Mouse (Mus musculus) CD4-positive helper T cell, adult 2 months (primary cell): ENCODE measurements around the gene Sult2b1.
A peak's percentile ranks its signal among the peaks of the same experiment; 100 is the strongest.

Experiments
- DNase-seq: peaks from one replicate; pipeline ENCODE4 v3.0.0-alpha.2; 2012; ENCODE audit warnings: low read depth, missing footprints, low spot score

Sult2b1 gene

GRCm38 (mm10) chr7:45784524-45785372 is at the start of gene Sult2b1:
Gene Sult2b1, minus strand, starts transcription at chr7:45784669.
- peak; percentile 33 for DNase-seq

GRCm38 (mm10) chr7:45833924-45834323 is 49.5 kb upstream of the Sult2b1 start:
- DNase-seq, result no peak

- peak; percentile 44 for DNase-seq
Observed at GRCm38 (mm10) chr7:45833148-45833790, 48.8 kb upstream of the Sult2b1 start.

- no peak for DNase-seq
Observed at GRCm38 (mm10) chr7:45832428-45832827, 48.0 kb upstream of the Sult2b1 start.

- no peak for DNase-seq
Observed at GRCm38 (mm10) chr7:45831128-45831525, 46.7 kb upstream of the Sult2b1 start.

- DNase-seq, result peak; percentile 95
Observed at GRCm38 (mm10) chr7:45830427-45831127, 46.1 kb upstream of the Sult2b1 start, which contains the start of gene Grwd1. Gene Grwd1, minus strand, starts transcription at chr7:45830944.

- no peak for DNase-seq
Observed at GRCm38 (mm10) chr7:45826631-45827030, 42.2 kb upstream of the Sult2b1 start.

GRCm38 (mm10) chr7:45824598-45824997 is 40.1 kb upstream of the Sult2b1 start, which contains the start of gene Kcnj14:
Gene Kcnj14, minus strand, starts transcription at chr7:45824782.
- no peak for DNase-seq

GRCm38 (mm10) chr7:45820913-45821312 is 36.4 kb upstream of the Sult2b1 start:
- no peak for DNase-seq

- no peak for DNase-seq
Observed at GRCm38 (mm10) chr7:45819843-45820242, 35.4 kb upstream of the Sult2b1 start.

GRCm38 (mm10) chr7:45815984-45816351 is 31.5 kb upstream of the Sult2b1 start:
- no peak for DNase-seq

GRCm38 (mm10) chr7:45815323-45815983 is 31.0 kb upstream of the Sult2b1 start:
- no peak for DNase-seq

- DNase-seq, result no peak
Observed at GRCm38 (mm10) chr7:45814841-45815240, 30.4 kb upstream of the Sult2b1 start.

- peak; percentile 100 for DNase-seq
Observed at GRCm38 (mm10) chr7:45813787-45814779, 29.6 kb upstream of the Sult2b1 start, which contains the start of gene Cyth2. Gene Cyth2, minus strand, starts transcription at chr7:45814581.

- DNase-seq, result no peak
Observed at GRCm38 (mm10) chr7:45812921-45813320, 28.5 kb upstream of the Sult2b1 start.

GRCm38 (mm10) chr7:45809276-45810075 is 25.0 kb upstream of the Sult2b1 start:
- DNase-seq, result no peak

- no peak for DNase-seq
Observed at GRCm38 (mm10) chr7:45808471-45808870, 24.0 kb upstream of the Sult2b1 start.

GRCm38 (mm10) chr7:45805941-45806340 is 21.5 kb upstream of the Sult2b1 start:
- no peak for DNase-seq

GRCm38 (mm10) chr7:45802551-45802950 is 18.1 kb upstream of the Sult2b1 start:
- DNase-seq, result no peak
